Mouse (Mus musculus): ENCODE data around the gene Cela1. TPM values are rescaled to one million over a fixed set of nuclear protein-coding genes. Genes with fewer than 3 reads are reported as not detected.

The Cela1 gene
- polyA plus RNA-seq, 1 experiment: 2.4 TPM

- TF ChIP-seq EP300 (IDR thresholded peaks at IDR 0.05; ENCODE audit: insufficient read depth, low read depth, low read length) (no peak), CTCF (IDR thresholded peaks at IDR 0.05; ENCODE audit: low read depth, low read length) (no peak), POLR2A (IDR thresholded peaks at IDR 0.05; ENCODE audit: insufficient read depth, low read length) (no peak)
- Histone ChIP-seq H3K9ac (ENCODE audit: low read depth, poor library complexity, severe bottlenecking) (no peak overlapping the region), H3K36me3 (ENCODE audit: control insufficient read depth, insufficient read depth, low read length, poor library complexity, severe bottlenecking) (peaks cover 16% of the 10 kb centered on the region; the same call in 1 of the 2 replicates), H3K4me3 (ENCODE audit: low read depth, low read length) (no peak overlapping the region), H3K27me3 (ENCODE audit: control insufficient read depth, insufficient read depth, low read length, poor library complexity, severe bottlenecking) (no peaks in the 10 kb centered on the region), H3K9me3 (replicated peaks; ENCODE audit: control insufficient read depth, insufficient read depth, low read length, poor library complexity, severe bottlenecking) (no peaks in the 10 kb centered on the region), H3K4me1 (ENCODE audit: control insufficient read depth, insufficient read depth, low read length) (no peaks in the 10 kb centered on the region), H3K27ac (ENCODE audit: insufficient read depth, low read length) (no peak overlapping the region)
Measured at GRCm38 (mm10) chr15:100715399-100715993, 27.8 kb upstream of the Cela1 start.

GRCm38 (mm10) chr15:100714470-100714869, 26.7 kb upstream of the Cela1 start:
- Histone ChIP-seq H3K36me3 (ENCODE audit: control insufficient read depth, insufficient read depth, low read length, poor library complexity, severe bottlenecking) (peaks cover 17% of the 10 kb centered on the region; the same call in 1 of the 2 replicates), H3K27me3 (ENCODE audit: control insufficient read depth, insufficient read depth, low read length, poor library complexity, severe bottlenecking) (no peaks in the 10 kb centered on the region), H3K27ac (ENCODE audit: insufficient read depth, low read length) (no peak overlapping the region), H3K9ac (ENCODE audit: low read depth, poor library complexity, severe bottlenecking) (no peak overlapping the region), H3K4me1 (ENCODE audit: control insufficient read depth, insufficient read depth, low read length) (no peaks in the 10 kb centered on the region), H3K9me3 (replicated peaks; ENCODE audit: control insufficient read depth, insufficient read depth, low read length, poor library complexity, severe bottlenecking) (no peaks in the 10 kb centered on the region), H3K4me3 (ENCODE audit: low read depth, low read length) (no peak overlapping the region)
- TF ChIP-seq CTCF (IDR thresholded peaks at IDR 0.05; ENCODE audit: low read depth, low read length) (no peak), EP300 (IDR thresholded peaks at IDR 0.05; ENCODE audit: insufficient read depth, low read depth, low read length) (no peak), POLR2A (IDR thresholded peaks at IDR 0.05; ENCODE audit: insufficient read depth, low read length) (no peak)

GRCm38 (mm10) chr15:100710838-100711237, 23.1 kb upstream of the Cela1 start:
- Histone ChIP-seq H3K9me3 (replicated peaks; ENCODE audit: control insufficient read depth, insufficient read depth, low read length, poor library complexity, severe bottlenecking) (no peaks in the 10 kb centered on the region), H3K4me3 (ENCODE audit: low read depth, low read length) (no peak overlapping the region), H3K4me1 (ENCODE audit: control insufficient read depth, insufficient read depth, low read length) (peaks cover 4% of the 10 kb centered on the region), H3K27me3 (ENCODE audit: control insufficient read depth, insufficient read depth, low read length, poor library complexity, severe bottlenecking) (no peaks in the 10 kb centered on the region), H3K36me3 (ENCODE audit: control insufficient read depth, insufficient read depth, low read length, poor library complexity, severe bottlenecking) (peaks cover 13% of the 10 kb centered on the region; the same call in 1 of the 2 replicates), H3K9ac (ENCODE audit: low read depth, poor library complexity, severe bottlenecking) (no peak overlapping the region), H3K27ac (ENCODE audit: insufficient read depth, low read length) (no peak overlapping the region)
- no peak for TF ChIP-seq POLR2A (IDR thresholded peaks at IDR 0.05; ENCODE audit: insufficient read depth, low read length)
- TF ChIP-seq CTCF (IDR thresholded peaks at IDR 0.05; ENCODE audit: low read depth, low read length): no peak

GRCm38 (mm10) chr15:100708433-100709078, 20.8 kb upstream of the Cela1 start:
- no peak overlapping the region for H3K27ac ChIP-seq (ENCODE audit: insufficient read depth, low read length)
- no peak for TF ChIP-seq POLR2A (IDR thresholded peaks at IDR 0.05; ENCODE audit: insufficient read depth, low read length)
- TF ChIP-seq CTCF (IDR thresholded peaks at IDR 0.05; ENCODE audit: low read depth, low read length): no peak
- no peak for TF ChIP-seq EP300 (IDR thresholded peaks at IDR 0.05; ENCODE audit: insufficient read depth, low read depth, low read length)
- peaks cover 4% of the 10 kb centered on the region for H3K4me1 ChIP-seq (ENCODE audit: control insufficient read depth, insufficient read depth, low read length)
- no peaks in the 10 kb centered on the region for H3K9me3 ChIP-seq (replicated peaks; ENCODE audit: control insufficient read depth, insufficient read depth, low read length, poor library complexity, severe bottlenecking)
- H3K9ac ChIP-seq (ENCODE audit: low read depth, poor library complexity, severe bottlenecking): no peak overlapping the region
- H3K36me3 ChIP-seq (ENCODE audit: control insufficient read depth, insufficient read depth, low read length, poor library complexity, severe bottlenecking): peaks cover 11% of the 10 kb centered on the region; the same call in 1 of the 2 replicates
- no peak overlapping the region for H3K4me3 ChIP-seq (ENCODE audit: low read depth, low read length)
- no peaks in the 10 kb centered on the region for H3K27me3 ChIP-seq (ENCODE audit: control insufficient read depth, insufficient read depth, low read length, poor library complexity, severe bottlenecking)

- no peak overlapping the region for H3K27ac ChIP-seq (ENCODE audit: insufficient read depth, low read length)
- peaks cover 6% of the 10 kb centered on the region; the same call in 1 of the 2 replicates for H3K36me3 ChIP-seq (ENCODE audit: control insufficient read depth, insufficient read depth, low read length, poor library complexity, severe bottlenecking)
- TF ChIP-seq POLR2A (IDR thresholded peaks at IDR 0.05; ENCODE audit: insufficient read depth, low read length) (no peak), EP300 (IDR thresholded peaks at IDR 0.05; ENCODE audit: insufficient read depth, low read depth, low read length) (no peak), CTCF (IDR thresholded peaks at IDR 0.05; ENCODE audit: low read depth, low read length) (no peak)
Measured at GRCm38 (mm10) chr15:100706226-100706625, 18.5 kb upstream of the Cela1 start.

GRCm38 (mm10) chr15:100705376-100705775, 17.7 kb upstream of the Cela1 start:
- TF ChIP-seq EP300 (IDR thresholded peaks at IDR 0.05; ENCODE audit: insufficient read depth, low read depth, low read length) (no peak), POLR2A (IDR thresholded peaks at IDR 0.05; ENCODE audit: insufficient read depth, low read length) (no peak), CTCF (IDR thresholded peaks at IDR 0.05; ENCODE audit: low read depth, low read length) (no peak)
- Histone ChIP-seq H3K4me1 (ENCODE audit: control insufficient read depth, insufficient read depth, low read length) (peaks cover 4% of the 10 kb centered on the region), H3K27ac (ENCODE audit: insufficient read depth, low read length) (no peak overlapping the region), H3K9ac (ENCODE audit: low read depth, poor library complexity, severe bottlenecking) (no peak overlapping the region), H3K4me3 (ENCODE audit: low read depth, low read length) (no peak overlapping the region), H3K9me3 (replicated peaks; ENCODE audit: control insufficient read depth, insufficient read depth, low read length, poor library complexity, severe bottlenecking) (no peaks in the 10 kb centered on the region), H3K36me3 (ENCODE audit: control insufficient read depth, insufficient read depth, low read length, poor library complexity, severe bottlenecking) (peaks cover 2% of the 10 kb centered on the region; the same call in 1 of the 2 replicates), H3K27me3 (ENCODE audit: control insufficient read depth, insufficient read depth, low read length, poor library complexity, severe bottlenecking) (no peaks in the 10 kb centered on the region)

More at GRCm38 (mm10) chr15:100706226-100706625, 18.5 kb upstream of the Cela1 start:
- H3K27me3 ChIP-seq (ENCODE audit: control insufficient read depth, insufficient read depth, low read length, poor library complexity, severe bottlenecking): no peaks in the 10 kb centered on the region
- H3K9me3 ChIP-seq (replicated peaks; ENCODE audit: control insufficient read depth, insufficient read depth, low read length, poor library complexity, severe bottlenecking): no peaks in the 10 kb centered on the region
- H3K9ac ChIP-seq (ENCODE audit: low read depth, poor library complexity, severe bottlenecking): no peak overlapping the region
- peaks cover 4% of the 10 kb centered on the region for H3K4me1 ChIP-seq (ENCODE audit: control insufficient read depth, insufficient read depth, low read length)
- no peak overlapping the region for H3K4me3 ChIP-seq (ENCODE audit: low read depth, low read length)

All from ES-Bruce4 (cell line).